Mouse (Mus musculus): Measurements from ENCODE around the gene Fkrp.

The Fkrp gene

DNA sequence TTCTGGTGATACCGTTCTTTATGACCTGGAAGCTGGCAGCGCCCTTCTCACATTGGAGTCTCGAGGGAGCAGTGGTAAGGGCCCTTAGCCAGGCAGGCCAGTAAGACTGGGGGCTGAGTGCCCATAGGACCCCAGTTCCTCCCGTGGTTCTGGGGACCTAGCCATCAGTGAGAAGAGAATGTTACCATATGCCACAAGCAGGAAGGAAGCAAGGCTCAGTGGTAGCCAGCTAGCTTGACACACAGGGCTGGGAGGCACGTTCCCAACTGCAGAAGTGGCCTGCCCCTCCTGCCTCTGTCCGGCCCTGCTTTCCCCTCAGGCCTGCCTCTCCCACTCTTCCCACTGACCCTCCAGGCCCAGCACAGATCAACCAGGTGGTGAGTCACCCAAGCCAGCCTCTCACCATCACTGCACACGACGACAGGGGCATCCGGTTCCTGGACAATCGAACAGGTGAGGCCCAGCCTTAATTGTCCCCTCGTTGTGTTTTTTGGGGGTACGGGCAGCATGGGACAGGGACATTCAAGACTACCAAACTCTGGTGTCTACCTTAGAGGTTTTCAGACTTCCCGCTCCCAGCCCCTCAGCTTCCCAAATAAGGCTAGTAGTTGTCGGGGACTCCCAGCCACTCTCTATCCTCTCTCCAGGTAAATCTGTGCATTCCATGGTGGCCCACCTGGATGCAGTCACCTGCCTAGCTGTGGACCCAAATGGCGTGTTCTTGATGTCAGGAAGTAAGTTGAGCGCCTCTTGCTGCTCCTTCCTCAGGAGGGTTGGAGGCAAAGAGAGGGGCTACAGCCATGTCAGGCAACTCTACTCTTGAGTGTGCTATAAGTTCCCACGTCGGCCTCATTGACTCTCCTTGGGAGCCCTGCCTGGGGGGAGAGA lies 21.6 kb upstream of the Fkrp start:
- no peak for ATAC-seq (ENCODE audit: low TSS enrichment)

DNA sequence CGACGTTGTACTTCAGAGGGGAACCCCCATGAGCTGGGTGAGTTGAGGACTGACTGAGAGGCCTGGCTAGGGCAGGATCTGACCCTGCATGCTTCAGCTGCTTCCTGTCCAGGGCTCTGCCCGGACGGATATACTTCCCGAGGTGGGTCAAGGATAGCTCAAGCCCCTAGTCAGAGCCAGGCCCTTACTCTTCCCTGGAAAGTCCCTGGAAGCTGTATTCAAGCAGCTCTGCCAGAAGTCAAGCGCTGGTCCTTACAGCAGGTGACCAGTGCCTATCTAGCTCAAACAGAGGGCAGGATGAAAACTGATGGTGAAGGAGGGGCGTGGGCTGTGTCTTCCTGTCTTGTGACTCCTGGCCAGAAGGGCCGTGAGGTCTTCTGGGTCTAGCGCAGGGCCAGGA lies 13.9 kb upstream of the Fkrp start:
- ATAC-seq (ENCODE audit: low TSS enrichment) = no peak

GRCm38 (mm10) chr7:16827274-16827673 lies 10.7 kb upstream of the Fkrp start:
- no peak for ATAC-seq (ENCODE audit: low TSS enrichment)

DNA sequence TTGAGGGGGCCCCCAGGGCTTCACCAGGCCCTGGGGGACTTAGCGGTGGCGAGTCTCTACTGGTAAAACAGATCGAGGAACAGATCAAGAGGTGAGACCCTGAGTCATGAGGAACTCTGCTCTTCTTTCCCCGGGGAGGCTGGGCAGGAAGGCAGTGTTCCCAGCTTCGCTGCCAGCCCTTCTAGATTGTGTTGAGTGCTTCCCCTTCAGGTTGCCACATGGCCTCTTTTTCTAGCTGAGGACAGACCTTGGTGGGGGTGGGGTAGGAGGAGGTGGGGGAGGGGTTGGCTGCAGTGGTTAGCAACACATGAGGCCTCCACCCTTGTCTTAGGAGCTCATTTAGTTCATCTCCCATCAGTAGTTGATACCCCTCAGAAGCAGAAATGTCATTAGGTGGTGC lies 10.0 kb upstream of the Fkrp start:
- no peak for ATAC-seq (ENCODE audit: low TSS enrichment)

DNA sequence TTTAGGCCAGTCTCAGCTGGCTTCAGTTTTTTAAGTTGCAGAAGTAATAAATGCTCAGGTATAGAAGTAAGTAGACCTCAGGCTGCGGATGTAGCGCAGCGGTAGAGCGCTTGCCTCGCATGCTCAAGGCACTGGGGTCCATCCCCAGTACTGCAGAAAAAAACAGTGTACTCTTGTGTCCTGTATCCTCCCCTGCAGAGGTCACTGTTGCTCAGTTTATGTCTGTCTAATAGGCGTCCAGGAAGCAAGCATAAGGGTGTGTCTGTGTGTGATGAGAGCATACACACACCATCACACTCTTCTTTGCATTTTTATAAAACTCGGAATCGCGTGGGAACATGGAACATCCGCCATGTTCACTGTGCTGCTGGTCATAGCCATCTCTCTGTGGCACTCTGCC lies 9.3 kb upstream of the Fkrp start:
- no peak for ATAC-seq (ENCODE audit: low TSS enrichment)

DNA sequence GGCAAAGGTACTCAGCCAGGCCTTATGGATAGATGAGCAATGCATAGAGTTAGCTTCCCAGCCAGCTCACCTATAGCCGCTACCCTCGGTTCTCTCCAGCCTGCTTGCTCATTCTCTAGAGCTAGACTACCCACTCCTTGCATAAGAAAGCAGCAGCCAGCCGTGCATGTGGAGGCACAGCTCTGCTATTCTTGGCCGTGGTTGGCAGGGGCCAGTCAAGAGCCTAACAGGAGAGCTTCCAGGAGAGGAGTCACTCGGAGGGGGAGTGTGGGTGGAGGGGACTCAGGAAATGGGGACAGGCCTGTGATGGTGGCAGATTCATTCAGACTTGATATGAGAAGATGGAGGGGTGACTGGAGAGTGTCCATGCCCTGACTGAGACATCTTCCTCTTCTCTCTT lies 7.2 kb upstream of the Fkrp start:
- ATAC-seq (ENCODE audit: low TSS enrichment) = peak; percentile 76

DNA sequence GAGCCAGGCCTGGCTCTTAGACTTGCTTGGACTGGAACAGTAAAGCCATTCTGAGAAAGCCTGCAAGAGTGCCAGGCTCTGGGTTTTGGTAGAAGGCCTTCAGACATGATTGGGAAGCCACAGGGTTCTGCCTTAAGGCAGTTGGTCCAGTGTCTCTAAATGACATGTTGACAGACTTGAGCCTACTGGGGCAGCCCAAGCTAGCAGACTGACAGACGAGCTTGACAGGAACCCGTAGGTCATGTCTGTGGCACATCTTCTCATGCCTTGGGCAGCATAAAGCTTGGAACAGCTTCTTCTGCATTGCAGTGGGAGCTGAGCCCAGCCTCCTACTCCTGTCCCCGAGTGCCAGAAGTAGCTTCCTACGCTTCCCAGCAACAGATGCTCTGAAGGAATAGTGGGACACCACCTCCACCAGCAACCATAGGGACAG lies 5.2 kb upstream of the Fkrp start:
- ATAC-seq (ENCODE audit: low TSS enrichment) = peak; percentile 21; the same call in 1 of the 2 replicates

DNA sequence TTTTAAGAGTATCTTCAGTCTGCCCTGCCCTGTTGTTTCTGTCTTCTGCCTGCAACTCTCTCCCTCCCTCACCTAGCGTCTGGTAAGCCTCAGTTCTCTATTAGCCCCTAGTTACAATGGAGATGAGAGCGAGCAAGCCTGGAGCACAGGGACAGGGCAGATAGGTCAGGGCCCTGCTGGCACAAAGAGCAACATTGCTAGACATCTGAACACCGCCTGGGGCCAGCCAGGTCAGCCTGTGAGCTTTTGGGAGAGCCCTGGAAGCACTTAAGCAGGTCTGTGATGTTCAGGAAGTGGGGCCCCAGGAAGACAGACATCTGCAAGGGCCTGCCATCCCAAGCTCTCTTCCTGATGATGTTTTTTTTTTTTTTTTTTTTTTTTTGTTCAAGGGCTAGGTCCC lies 4.6 kb upstream of the Fkrp start:
- ATAC-seq (ENCODE audit: low TSS enrichment) = no peak

DNA sequence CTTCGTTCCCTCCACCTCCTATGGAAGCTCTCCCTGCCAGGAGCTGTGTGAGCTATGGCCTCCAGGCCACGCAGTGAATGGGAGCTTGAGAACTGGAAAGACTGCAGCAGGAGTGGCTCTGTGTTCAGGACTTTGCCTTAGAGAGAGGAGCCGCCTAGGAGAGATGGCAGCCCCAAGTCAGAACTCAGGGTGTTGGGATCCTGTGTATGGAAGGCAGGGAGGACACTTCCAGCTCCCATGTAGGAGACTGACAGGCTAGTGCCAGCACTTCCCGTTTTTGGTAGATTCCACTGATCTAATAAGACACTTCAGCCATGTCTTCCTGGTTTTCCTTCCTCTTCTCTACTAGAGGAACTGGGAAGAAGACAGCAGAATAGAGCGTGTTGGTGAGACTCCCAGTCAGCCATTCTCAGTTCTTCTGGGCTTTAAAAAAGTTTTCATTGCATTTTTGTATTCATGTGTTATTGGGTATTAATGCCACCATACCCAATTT lies 3.8 kb upstream of the Fkrp start:
- ATAC-seq (ENCODE audit: low TSS enrichment) = no peak

GRCm38 (mm10) chr7:16819794-16820193 lies 3.3 kb upstream of the Fkrp start:
- ATAC-seq (ENCODE audit: low TSS enrichment) = no peak

DNA sequence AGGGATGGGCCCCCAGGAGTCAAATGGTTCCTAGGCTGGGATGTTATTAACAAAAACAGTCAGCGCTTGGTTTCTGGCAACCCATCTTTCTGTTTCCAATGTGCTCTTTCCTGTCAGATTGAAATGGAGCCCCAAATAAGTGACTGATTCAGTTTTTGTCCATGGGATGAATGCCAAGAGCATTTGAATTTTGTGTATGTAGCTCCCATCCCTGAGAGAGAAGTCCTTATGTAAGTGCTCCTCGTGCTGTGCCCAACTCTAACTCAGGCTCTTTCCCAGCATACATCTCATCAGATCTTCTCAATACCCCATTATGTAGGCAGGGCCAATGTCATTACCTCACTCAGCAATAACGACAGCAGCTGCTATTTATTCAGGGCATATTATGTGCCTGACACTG lies 1.2 kb upstream of the Fkrp start:
- ATAC-seq (ENCODE audit: low TSS enrichment) = peak; percentile 50

- ATAC-seq (ENCODE audit: low TSS enrichment) = peak; percentile 28
Observed at GRCm38 (mm10) chr7:16816078-16816474, 456 bp downstream of the Fkrp start.

- ATAC-seq (ENCODE audit: low TSS enrichment) = no peak
Observed at GRCm38 (mm10) chr7:16815351-16815941, 1.1 kb downstream of the Fkrp start, which contains the start of gene Strn4. TSS of gene Strn4 (plus strand) at chr7:16815889.

DNA sequence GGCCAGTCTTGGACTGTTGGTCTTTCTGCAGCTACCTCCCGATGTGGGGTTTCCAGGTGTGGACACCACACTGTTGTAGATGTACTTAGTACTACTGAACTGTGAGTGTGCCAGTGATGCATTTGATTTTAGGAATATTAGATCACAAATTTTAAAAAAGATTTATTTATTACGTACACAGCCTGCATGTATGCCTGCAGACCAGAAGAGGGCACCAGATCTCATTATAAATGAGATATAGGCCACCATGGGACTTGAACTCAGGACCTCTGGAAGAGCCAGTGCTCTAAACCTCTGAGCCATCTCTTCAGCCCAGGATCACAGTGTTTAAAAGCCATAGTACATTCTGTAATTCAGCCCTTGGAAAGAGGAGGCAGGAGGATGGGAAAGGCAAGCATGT lies 4.0 kb downstream of the Fkrp start:
- no peak for ATAC-seq (ENCODE audit: low TSS enrichment)

DNA sequence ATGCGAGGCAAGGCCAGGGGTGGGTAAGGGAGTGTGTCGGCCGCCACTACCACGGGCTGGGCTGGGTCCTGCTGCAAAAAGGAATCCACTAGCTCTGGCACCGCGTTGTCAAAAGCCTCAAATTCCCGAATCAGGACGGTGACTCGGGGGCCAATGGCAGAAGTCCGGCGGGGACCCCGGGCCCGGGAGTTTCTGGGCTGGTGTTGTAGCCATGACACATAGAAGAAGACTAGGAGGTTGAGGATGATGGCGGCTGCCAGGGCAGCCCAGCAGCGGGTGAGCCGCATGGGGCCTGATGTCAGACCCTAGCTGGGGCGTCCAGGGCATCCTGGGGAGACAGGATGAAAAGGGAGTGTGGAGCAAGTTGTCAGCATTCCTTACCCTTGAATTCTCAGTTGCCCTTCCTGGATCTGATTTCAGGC lies 4.9 kb downstream of the Fkrp start:
- ATAC-seq (ENCODE audit: low TSS enrichment) = no peak

DNA sequence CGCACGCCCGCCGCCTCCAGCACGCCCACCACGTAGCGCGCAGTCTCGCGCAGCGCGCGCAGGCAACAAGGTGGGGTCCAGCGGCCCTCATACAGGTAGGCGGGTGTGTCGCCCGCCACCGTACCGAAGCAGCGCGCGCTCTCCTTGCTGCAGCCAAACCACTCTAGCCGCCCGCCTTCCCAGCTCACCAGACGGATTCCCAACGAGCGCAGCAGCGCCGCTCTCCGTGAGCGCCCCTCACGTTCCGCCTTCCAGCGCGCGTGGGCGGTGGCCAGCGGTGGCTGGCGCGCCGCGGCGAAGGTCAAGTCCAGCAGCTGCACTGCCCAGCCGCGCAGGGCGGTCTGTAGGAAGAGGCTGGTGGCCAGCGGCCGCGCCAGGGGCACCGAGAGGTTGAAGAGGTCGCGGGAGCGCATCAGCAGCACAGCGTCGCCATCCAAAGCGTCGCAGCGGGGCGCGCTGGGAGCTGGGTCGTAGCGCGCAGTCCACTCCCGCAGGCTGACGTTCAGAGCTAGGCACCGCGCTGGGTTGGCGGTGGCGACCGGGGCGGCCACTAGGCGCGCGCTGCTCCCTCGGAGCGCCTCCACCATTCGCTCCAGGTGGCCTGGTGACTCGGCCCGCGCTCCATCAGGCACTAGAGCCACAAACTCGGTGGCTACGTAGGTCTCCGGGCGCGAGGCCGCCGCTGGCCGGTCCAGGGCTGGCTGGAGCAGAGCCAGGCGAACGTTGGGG lies 5.4 kb downstream of the Fkrp start:
- peak; percentile 51 for ATAC-seq (ENCODE audit: low TSS enrichment)

GRCm38 (mm10) chr7:16810399-16810919 lies 6.1 kb downstream of the Fkrp start:
- ATAC-seq (ENCODE audit: low TSS enrichment) = peak; percentile 46

GRCm38 (mm10) chr7:16809739-16810138 lies 6.8 kb downstream of the Fkrp start:
- ATAC-seq (ENCODE audit: low TSS enrichment) = peak; percentile 58

DNA sequence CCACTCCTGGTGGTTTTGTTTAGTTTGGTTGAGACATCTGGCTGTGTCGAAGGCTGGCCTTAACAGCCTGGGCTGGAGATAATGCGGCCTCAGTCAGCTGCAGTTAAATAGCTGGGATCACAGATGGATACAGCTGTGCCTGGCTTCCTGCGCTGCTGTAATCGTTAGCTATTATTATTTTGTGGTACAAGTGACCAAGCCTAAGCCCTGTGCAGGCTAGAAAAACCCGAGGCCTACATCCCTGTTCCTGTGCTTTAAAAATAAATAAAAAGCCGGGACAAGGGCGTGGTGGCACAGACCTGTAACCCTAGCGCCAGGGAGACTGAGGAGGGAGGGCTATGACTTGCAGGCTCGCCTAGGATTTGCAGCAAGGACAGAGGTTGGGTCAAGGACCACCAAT lies 7.9 kb downstream of the Fkrp start:
- ATAC-seq (ENCODE audit: low TSS enrichment) = no peak

- ATAC-seq (ENCODE audit: low TSS enrichment) = no peak
Observed at GRCm38 (mm10) chr7:16807936-16808335, 8.6 kb downstream of the Fkrp start.

GRCm38 (mm10) chr7:16804409-16805028 lies 12.0 kb downstream of the Fkrp start:
- no peak for ATAC-seq (ENCODE audit: low TSS enrichment)

- no peak for ATAC-seq (ENCODE audit: low TSS enrichment)
Observed at GRCm38 (mm10) chr7:16794886-16795285, 21.6 kb downstream of the Fkrp start.
